Mouse (Mus musculus): ENCODE results near the gene Mllt3.

Gene Mllt3

DNA sequence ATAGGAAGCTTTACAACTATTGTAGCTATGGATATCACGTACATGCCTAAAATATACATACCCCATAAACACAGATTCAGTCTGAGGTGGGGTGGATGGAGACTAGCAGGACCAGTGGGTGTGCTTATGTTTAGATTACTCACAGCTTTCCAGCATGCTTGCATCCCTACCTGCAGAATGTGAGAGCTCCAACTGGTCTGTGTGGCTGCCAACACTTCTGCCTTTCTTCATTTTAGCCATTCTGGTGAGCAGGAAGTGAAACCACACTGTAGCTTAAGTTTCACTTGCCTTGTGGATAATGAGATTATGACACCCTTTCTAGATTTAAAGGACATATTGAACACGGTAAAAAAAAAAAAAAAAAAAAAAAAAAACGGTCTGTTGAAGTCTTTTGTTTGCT, 88.8 kb downstream of the Mllt3 start:
- DNase-seq, result no peak

DNA sequence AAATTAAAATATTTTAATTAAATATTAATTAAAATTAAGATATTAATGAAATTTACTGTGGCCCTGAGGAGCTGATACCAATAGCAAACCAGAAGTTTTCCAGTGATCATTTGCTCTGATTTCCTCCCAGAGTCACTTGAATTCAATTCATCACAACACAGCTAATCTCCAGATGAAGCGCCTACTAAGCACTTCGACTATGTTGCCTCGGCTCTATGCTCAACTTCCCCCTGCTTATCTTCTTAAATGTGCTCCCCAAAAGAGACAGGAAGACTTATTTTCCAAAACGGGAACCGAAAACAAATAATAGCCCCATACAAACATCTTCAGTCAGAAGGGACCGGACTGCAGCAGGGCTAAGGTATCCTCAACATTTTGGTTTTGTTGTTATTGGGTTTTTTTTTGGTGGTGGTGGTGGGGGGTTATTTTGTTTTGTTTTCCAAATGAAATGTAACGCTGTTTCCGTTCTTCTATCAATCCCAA, 90.2 kb downstream of the Mllt3 start:
- DNase-seq, result no peak

DNA sequence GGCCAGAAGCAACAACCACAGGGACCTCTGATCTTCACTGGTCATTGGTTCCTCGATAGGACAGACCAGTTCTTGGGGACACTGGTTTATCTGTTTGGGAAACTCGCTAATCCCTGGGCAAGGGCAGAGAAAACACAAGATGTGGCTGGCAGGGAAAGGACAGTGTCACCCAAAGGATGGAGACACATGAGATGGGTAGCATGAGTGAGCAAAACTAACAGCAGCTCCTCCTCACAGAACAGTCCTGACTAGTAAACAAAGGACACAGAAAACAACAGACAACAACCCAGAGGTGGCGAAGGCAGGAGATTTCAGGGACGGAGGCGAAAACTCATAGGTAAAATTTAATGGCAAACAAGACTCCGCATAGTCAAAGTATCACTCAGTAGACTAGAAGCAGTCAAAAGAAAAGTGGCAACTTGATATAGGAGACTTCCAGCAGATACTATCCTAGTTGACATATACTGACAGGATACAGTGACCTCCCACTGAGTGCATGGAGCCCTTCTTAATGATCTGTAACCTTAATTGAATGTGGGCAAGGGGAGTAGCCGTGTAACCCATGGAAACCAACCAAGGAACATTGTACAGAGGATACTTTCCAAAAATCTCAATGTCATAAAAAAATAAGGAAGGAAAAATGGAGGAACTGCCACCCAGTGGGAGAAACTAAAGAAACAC, 93.5 kb downstream of the Mllt3 start:
- no peak for DNase-seq

DNA sequence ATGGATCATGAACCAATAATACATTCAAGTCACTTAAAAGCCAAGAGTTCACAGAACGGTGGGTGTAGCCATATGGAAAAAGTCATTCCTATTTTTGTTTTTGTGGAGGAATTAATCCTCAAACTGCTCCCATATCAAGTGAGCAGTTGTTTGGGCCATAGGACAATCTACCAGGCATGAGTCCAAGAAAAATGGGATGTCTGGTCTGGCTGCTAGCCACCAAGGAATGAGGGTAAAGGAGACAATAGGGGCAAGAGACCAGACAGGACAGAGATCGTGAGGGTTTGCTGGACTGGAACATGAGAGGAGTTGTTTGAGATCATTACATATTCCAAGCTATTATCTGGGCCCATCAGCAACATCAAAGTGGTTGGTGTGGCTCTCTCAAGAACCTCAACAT, 96.8 kb downstream of the Mllt3 start:
- DNase-seq, result peak; percentile 17 to 32

DNA sequence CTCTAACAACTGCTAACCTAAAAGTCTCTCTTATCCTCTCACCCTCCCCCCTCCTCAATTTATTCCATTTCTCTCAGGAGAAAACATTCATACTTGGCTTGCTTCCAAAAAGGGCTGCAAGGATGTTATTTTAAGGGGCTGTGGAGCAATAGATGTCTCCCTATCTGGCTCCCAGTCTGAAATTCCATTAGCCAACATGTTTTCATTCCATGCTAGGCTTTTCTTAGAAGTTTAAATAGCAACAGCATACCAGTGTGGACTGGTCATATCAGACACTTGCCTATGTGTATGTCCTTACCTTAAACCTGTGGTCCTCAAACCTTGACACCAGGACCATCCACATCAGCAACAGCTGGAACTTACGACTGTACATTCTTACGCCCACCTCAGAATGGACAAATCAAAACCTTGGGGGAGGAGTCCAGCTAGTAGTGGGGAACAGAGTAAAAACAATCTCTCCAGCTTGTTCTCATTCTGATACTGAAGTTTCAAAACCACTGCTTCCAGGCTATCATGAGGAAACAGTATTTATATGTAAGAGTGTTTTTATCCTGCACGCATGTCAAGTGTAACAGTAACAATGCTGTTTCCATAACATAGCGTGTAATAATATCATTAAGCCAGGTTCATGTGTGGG, 99.3 kb downstream of the Mllt3 start:
- no peak for DNase-seq

DNA sequence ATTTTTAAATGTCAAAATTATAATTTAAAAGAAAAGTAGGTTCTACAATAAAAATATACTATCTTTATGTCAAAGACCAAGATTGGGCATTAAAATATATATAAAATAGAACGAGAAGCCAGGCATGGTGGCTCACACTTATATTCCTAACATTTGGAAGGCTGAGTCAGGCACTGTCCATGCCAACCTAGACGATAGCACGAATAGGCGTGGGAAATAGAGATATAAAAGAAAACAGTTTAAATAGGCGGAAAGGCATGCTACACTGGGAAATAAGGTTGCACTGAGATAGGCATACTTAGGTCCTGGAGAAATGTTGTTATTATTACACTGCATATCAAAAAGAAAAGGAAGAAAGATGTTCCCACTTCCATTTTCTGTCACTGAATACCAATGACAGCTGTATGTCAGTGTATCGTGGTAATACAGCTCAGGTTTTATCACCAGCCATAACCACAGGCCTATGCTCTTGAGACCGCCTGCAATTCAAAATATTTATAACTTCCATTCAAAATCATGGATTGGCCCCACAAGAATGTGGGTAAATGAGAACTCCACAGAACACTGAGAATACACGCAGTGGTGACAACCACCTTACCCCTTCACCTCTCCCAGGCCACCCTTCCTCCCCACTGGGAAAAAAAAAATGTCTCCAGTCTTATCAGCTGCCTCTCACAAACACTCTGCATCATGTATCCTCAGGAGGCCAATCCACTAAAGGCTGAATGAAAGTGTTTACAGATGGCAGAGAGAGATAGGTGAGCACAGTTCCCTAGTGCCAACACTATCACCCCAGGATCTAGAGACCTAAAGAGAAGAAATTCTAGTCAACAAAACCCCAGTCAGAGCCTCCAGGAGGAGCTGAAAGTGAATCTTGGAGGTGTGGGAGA, 102.6 kb downstream of the Mllt3 start:
- no peak for DNase-seq

DNA sequence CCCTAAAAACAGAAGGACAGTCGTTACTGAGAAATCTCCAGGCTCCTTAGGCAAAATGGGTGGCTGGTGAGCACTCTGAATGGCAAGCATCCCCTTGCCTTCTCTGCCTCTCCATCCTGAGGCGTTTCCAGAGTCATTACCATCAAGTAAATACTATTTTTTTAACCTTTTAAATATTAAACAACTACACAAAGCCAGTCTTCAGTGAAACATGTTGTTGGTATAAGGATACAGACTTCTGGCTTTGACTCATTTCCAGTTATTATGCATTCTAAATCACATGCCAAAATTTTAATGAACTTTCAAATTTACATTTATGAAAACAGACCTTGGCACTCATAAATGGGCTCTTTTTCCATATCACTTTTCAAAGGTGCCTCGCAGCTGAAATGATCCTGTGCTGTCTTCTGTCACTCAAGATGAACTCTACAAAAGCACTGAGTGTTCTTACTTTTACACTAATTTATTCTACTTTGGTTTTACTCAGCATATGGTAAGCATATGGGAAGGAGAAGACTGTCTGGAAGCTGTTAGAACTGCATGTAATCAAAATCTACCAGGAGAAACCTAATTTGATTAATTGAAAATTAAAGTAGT, 104.5 kb downstream of the Mllt3 start:
- no peak for DNase-seq

DNA sequence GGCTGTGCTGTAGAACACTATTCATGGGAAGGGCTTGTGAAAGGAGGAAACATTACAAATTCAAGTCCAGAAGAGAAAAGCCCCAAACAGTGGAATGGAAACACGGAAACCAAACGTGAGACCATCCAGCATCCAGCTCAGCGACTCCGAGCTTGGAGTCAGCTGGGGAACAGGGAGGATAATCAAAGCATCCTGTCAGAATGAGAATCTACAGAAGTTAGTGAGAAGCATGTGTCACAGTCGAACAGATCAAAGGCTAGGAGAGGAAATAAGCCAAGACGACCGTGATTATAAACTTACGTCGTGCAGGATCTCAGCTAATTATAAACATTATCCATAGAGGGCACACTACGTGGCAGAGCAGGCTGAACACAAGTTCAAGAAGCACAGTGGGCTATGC, 105.8 kb downstream of the Mllt3 start:
- no peak for DNase-seq

DNA sequence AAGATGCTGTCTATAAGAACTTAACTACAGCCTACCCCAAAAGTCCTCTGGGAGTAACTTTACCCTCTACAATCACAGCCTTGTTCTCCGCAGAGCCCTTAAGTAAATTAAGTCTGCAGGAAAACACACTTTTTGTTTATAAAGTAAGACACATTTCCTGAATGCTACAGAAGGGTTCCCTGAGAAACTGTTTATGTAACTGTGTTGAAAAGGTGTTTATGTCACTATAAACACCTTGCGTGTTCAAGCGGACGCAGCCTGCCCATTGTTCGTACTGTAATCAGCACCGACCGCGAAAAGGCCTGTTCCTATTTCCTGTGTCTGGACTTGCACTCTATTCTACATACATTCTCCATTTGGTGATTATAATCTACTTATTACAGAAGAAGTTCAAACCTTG, 112.5 kb downstream of the Mllt3 start:
- no peak for DNase-seq

DNA sequence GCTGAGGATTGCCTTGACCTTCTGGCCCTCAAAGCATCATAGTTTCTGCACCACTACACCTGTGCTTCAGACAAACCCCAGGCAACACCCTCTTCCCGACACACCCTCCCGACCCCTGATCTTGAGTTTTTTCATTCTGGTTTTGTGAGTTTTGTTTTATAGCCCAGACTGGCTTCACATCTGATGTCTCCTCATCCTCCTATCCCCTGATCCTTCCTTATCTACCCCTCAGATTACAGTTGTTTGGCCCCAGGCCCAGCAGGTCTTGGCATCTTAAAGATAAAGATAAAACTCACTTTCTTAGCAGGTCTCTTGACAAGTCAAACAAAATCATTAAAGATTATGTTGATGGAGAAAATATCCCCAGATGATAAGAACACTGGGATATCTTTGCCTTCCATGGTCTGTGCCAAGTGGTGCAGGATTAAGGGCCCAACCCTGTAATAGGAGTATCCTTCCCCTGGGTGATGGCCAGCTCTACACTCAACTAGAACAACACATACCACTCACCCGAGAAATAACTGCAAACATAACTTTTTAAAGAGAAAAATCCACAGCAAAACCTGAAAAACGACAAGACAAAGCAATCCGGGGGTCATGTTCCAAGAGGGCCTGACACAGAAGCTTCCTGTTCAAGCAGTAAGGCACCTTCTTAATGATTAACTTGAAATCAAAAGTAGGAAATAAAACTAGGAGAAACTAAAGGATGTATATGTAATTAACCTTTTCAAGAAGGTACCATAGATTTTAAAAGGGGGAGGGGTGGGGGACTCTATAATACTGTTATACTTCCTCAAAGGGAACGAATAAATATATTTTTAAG, 121.8 kb downstream of the Mllt3 start:
- DNase-seq, result no peak

DNA sequence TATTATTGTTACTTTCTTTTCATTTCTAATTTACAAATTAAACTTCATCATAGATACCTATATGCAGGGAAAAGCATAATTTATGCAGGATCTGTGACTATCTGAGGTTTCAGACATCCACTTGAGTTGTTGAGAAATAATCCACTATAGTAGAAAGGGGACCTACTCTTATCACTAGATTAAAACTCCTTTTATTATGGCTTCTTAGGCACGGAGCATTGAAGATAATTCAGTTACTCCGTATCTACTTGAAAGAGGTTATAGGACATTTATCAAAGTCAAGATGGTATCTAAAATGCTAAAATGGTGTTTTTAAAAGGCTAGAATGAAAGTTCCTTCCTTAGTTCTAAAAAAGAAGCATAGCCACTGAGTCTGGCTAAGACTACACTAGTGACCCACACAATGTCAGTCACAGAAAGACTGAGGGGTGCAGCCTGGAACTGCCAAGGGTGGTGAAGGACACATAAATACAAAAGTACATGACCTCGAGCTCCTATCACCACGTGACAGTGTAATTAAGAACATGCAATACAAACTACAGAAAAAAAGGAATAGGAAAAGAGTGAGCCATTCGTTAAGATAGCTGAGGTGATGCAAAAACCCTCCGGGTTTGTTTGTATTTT, 127.9 kb downstream of the Mllt3 start:
- DNase-seq, result no peak

DNA sequence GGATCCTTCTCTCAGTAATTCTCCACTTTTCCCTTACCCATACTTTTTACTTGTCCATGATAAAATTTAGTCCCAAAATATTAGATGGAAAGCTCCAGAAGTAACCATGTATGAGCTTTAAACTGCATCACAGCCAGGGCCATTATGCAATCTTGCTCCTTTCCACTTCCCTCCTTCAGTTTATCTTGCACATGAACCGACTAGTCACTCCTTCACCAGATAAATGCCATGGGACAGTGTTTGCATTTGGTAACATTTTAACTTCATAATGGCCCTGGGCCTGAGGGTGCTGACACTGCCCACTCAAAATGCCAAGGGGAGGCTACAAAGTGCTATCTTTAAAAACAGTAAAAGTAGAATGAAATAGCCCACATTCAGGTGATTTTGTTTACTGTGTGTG, 128.4 kb downstream of the Mllt3 start:
- DNase-seq, result no peak

DNA sequence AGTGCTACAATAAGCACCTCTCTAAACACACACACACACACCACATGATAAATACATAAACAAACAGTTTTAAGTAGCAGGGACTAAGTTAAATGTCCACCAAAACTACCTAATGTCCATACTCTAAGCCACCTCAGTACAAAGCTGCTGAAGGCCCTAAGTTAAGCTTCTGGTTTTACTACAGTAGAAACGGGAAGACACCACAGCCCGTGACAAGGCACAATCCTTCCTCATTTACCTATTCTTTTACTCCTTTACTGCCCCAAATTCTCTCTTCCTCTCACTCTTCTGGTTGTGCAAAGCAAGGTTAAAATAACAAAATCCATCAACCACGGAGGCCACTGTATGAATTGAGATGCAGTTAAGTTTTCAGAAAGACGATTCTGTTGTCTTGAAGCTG, 130.6 kb downstream of the Mllt3 start:
- no peak for DNase-seq

DNA sequence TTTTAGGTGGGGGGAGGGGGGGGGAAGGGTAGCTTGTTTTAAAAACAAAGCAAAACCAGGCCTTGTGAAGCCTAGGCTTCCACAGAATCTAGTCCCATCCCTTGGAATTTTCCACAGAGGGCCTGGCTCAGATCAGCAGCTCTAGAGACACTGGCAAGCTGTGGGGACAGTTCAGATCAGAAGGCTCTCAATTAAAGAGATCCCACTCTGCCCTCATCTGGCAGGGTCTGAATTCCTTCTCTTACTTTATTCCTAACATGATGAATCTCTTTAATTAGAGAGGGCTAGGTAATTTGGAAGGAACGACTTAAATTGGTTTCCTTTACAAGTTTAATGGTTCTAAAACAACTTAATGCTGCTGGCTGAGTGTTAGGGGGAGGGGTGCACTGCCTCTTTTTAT, 132.0 kb downstream of the Mllt3 start:
- DNase-seq, result no peak

DNA sequence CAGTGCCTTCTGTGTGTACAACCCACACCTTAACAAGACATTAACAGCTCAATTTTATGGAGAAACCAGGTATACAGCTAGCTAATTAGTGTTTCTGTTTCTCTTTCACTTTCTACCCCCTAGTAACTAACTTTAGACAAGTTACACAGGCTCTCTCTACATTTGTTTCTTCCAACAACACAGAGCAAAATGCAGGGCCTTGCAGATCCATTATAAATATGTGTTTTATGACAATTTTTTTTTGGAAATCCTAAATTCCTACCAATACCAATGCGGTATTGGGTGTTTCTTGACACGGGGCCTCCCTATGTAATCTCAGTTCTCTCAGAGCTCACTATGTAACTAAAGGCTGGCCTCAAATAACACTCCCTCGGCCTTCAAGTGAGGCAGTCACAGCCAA, 139.7 kb downstream of the Mllt3 start:
- DNase-seq, result no peak

DNA sequence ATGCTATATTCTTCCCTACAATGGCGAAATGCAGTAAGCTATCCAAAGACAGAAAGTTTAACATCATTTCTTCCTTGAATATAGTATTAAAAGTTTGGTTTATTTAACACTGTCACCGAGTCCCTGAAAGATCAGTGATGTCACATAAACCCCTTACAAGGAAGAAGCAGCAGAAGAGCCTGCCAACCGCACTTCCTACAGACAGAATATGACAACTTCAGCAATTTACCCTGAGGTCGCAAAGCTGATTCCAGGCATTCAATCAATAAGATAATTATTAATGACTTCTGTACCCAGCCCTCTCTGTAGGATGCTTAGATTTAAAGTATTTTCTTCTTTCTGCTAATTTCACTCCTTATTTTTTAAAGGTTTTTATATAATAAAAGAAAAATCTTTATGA, 140.2 kb downstream of the Mllt3 start:
- DNase-seq, result no peak

DNA sequence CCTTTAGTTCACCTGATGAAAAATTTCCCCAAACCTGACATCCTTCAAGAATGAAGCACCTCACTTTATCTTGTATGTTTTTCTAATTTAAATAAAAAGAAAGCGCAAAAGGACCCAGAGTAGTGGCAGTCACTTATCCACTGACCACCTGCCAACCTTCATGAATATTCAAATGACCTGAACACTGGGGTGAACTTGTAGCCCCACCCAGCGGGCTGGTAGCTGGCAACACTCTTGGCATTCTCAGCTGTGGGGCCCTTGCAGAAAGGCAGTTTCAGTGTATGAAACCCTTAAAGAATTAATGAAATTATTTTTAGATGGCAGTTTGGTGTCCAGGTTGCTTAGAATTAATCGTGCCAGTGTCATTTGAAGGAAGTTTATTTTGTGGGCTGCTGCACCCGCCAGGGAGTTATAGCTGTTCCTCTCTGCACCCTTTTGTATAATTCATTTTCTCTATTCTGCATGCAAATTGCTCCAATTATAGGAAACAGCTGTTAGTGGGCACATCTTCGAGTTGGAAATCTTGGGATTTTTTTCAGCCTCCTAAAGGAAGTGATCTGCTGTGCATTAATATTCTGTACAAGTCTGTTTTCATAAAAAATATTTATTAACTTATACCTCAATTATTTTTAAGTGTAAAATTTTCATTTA, 149.8 kb downstream of the Mllt3 start:
- DNase-seq, result no peak

DNA sequence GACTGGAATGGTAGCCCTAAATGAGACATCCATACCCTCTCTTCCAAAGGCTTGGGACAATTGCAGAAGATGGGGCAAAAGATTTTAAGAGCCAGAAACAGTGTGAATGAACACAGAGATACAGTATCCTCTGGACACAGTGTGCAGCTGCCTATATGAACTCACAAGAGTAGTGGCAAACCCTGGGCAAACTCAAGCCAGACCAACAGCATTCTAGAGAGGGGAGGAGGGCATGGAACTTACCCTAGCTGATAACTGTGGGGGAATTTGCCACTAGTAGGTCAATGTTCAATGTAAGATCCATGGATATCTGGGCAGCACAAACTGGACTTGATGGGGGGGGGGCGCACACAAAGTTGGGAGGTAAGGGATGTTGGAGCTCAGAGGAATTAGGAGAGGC, 151.2 kb downstream of the Mllt3 start:
- DNase-seq, result no peak

DNA sequence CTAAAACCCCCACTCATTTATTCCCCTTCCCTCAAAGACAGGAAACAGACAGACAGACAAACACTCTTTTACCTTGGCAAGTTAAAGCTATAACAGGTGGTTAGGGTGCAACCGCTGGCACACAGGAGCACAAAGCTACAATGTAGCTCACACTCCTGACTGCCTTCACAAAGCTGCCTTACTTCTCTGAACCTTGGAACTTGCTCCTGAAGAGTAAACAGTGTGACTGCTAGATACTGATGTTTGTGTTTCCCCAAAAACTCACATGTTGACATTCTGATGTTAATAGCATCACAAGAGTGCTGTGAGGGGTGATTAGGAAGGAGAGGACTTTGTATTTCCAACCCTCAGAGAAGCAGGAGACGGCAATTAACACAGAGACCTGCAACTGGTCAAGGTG, 151.6 kb downstream of the Mllt3 start:
- DNase-seq, result no peak

DNA sequence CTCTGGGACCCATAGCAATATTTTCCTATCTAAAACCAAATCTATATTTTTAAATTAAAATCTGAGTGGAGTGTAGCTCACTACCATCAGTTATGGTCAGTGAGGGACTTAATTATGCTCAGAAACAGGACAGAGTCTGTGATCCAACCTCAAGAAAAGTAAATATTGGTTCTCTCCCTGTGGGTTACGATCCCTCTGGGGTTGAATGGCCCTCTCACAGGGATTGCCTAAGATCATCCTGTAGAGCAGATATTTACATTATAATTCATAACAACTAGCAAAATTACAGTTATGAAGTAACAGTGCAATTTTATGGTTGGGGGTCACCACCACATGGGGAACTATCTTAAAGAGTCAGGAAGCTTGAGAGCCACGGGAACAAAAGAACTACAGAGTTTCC, 152.9 kb downstream of the Mllt3 start:
- no peak for DNase-seq

DNA sequence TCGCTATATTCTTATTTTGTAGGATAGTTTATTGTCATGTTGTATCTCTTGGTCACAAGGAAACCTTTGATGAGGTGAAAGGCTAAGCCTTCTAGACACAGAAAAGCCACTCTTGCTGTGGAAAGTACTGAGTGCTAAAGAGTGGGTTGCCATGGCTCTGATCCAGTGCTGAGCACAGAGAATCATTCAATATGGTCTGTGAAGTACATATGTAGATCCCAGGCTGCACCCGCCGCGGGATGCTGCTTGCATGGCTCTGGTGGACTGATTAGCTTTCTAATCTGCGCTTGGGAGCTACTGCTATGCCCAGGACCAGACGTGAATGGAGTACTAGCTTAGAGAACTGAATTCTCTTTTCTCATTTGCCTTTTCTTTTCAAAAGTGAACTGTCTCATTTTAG, 154.5 kb downstream of the Mllt3 start:
- no peak for DNase-seq

DNA sequence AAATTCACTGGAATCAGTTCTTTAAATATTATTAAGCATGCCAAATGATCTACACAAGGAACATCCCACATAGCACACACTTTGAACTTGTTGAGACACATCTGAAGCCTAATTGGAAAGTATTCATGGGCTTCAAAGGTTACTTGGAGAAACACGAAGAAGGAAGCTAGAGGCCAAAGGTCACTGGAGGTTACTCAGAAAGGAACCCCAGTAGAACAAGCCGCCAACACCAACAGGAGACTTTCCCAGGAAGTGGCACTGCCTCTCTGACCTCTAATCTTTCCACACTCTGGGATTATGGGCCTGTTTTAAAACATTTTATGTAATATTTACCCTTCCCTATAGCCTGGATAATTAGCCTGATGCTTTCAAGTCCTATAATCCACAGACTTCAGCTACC, 162.6 kb downstream of the Mllt3 start:
- no peak for DNase-seq
